Mouse (Mus musculus) hindbrain, embryonic 14.5 days (tissue): ENCODE data around the gene Vamp1. TPM values are rescaled to one million over a fixed set of nuclear protein-coding genes. Genes with fewer than 3 reads are reported as not detected.

Experiments used
- ATAC-seq: fragments of 200-750 bp; cut with Nextera tagmentation; 2 replicates; pipeline ENCODE4 v1.8.0; 2017; ENCODE audit warnings: moderate number of reproducible peaks, mild to moderate bottlenecking, moderate TSS enrichment, moderate library complexity; ENCODE audit not compliant: low FRiP score
- DNase-seq: peaks from one replicate; pipeline ENCODE4 v3.0.0-alpha.2; 2015; ENCODE audit warnings: low spot score
- H3K27ac ChIP-seq: fragments of 300-500 bp; sonication (generic); 2 replicates; pipeline ENCODE4 v1.5.1; 2014; ENCODE audit warnings: mild to moderate bottlenecking, moderate library complexity
- H3K27me3 ChIP-seq: fragments of 300-500 bp; sonication (generic); 2 replicates; pipeline ENCODE4 v1.6.1; 2014; ENCODE audit warnings: mild to moderate bottlenecking, low read length, mixed read lengths; ENCODE audit not compliant: control insufficient read depth, insufficient read depth
- H3K36me3 ChIP-seq: fragments of 300-500 bp; sonication (generic); replicated peaks from 2 replicates; pipeline ENCODE4 v1.6.1; 2014; ENCODE audit not compliant: control insufficient read depth, insufficient read depth
- H3K4me1 ChIP-seq: fragments of 300-500 bp; sonication (generic); replicated peaks from 2 replicates; pipeline ENCODE4 v1.6.1; 2014; ENCODE audit warnings: antibody characterized with exemption, low read length, mixed read lengths; ENCODE audit not compliant: control insufficient read depth, insufficient read depth
- H3K4me2 ChIP-seq: fragments of 300-500 bp; sonication (generic); replicated peaks from 2 replicates; pipeline ENCODE4 v1.6.1; 2014; ENCODE audit warnings: mild to moderate bottlenecking, moderate library complexity
- H3K4me3 ChIP-seq: fragments of 300-500 bp; sonication (generic); replicated peaks from 2 replicates; pipeline ENCODE4 v1.5.1; 2014; ENCODE audit warnings: mild to moderate bottlenecking, low read length
- H3K9ac ChIP-seq: fragments of 300-500 bp; sonication (generic); 2 replicates; pipeline ENCODE4 v1.6.1; 2014
- H3K9me3 ChIP-seq: fragments of 300-500 bp; sonication (generic); 2 replicates; pipeline ENCODE4 v1.6.1; 2016; ENCODE audit warnings: low read length; ENCODE audit not compliant: control insufficient read depth
- WGBS: fragments of 180-500 bp; shearing (Covaris S2); extraction: QIAGEN DNeasy Blood & Tissue Kit; methylation state at CpG from one replicate; pipeline ENCODE4 v1.1.7; 2014; 5-methylcytosine and 5-hydroxymethylcytosine counted together
- polyA plus RNA-seq: library from polyadenylated mRNA; unstranded; fragments of >200 nt; fragmentation: Nextera tagmentation; extraction: Ambion mirVana; gene quantifications from 2 replicates; pipeline ENCODE4 v1.2.1, GENCODE M21; 2014

Vamp1 gene
- polyA plus RNA-seq, 1 experiment from 2014 or later, result 12.6 TPM

DNA sequence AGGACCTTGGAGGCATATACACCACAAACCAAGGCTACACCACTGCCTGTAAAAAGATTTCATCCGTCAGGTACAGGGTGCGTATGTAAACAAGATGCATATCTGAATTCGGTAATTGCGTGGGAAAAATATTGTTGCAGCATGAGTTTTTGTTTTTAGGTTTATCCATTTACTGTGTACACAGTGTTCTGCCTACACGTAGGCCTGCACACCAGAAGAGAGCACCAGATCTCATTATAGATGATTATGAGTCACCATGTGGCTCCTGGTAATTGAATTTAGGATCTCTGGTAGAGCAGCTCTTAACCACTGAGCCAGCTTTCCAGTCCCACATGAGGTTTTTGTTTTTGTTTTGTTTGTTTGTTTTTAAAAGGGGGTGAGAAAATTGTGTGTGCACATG lies 18.2 kb upstream of the Vamp1 start:
- Histone ChIP-seq H3K27me3 (no peaks in the 10 kb centered on the region), H3K4me2 (no peak overlapping the region), H3K9me3 (no peaks in the 10 kb centered on the region), H3K9ac (no peak overlapping the region), H3K4me3 (no peak overlapping the region), H3K27ac (no peak overlapping the region), H3K36me3 (peaks cover 21% of the 10 kb centered on the region), H3K4me1 (peaks cover 9% of the 10 kb centered on the region)
- no peak for DNase-seq
- no peak for ATAC-seq
- 88% methylated on average over 5 of the region's 5 CpGs for WGBS

DNA sequence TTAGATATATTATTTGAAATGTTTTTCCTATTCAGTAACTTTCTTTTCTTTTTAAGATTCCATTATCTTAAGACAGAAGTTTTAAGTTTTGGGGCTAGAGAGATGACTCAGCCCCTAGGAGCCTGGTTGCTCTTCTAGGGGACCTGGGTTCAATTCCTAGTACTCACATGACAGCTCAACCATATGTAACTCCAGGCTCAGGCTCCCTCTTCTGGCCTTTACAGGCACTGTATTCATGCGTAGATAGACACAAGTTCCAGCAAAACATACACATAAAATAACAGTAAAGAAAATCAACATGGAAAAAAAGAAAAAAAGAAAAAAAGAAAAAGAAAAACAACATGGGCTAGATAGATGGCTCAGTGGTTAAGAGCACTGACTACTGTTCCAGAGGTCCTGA lies 4.9 kb upstream of the Vamp1 start:
- WGBS, result 87% methylated on average over 1 of the region's 1 CpGs
- Histone ChIP-seq H3K4me1 (no peaks in the 10 kb centered on the region), H3K27ac (no peak overlapping the region), H3K27me3 (peaks cover 16% of the 10 kb centered on the region), H3K9me3 (no peaks in the 10 kb centered on the region), H3K36me3 (no peaks in the 10 kb centered on the region), H3K4me2 (no peak overlapping the region), H3K9ac (no peak overlapping the region), H3K4me3 (no peak overlapping the region)
- DNase-seq (no peak), ATAC-seq (no peak)

DNA sequence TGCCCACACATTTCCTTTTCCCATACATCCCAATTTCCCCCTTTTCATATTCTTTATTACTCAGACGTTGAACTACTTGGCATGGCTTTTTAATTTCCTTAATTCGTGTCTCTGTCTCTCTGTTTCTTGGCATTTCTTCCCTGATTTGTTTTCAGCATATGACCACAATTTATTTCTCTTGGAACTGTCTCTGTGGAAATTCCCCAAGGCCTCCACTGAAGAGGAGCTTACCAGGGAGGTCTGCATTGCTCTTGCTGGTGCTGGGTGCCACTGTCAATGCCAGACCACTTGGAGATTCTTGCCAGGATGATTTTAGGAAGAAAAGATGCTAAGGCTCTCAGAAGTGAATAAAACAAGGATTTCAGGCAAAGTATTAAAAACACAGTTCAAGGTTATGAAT lies 2.7 kb upstream of the Vamp1 start:
- H3K9me3 ChIP-seq, result no peaks in the 10 kb centered on the region
- WGBS, result 62% methylated on average over 2 of the region's 2 CpGs
- H3K9ac ChIP-seq, result no peak overlapping the region
- DNase-seq, result no peak
- no peak overlapping the region for H3K4me2 ChIP-seq
- H3K4me3 ChIP-seq, result no peak overlapping the region
- H3K27ac ChIP-seq, result no peak overlapping the region
- H3K4me1 ChIP-seq, result peaks cover 6% of the 10 kb centered on the region
- peaks cover 16% of the 10 kb centered on the region for H3K27me3 ChIP-seq
- H3K36me3 ChIP-seq, result no peaks in the 10 kb centered on the region
- ATAC-seq, result no peak

DNA sequence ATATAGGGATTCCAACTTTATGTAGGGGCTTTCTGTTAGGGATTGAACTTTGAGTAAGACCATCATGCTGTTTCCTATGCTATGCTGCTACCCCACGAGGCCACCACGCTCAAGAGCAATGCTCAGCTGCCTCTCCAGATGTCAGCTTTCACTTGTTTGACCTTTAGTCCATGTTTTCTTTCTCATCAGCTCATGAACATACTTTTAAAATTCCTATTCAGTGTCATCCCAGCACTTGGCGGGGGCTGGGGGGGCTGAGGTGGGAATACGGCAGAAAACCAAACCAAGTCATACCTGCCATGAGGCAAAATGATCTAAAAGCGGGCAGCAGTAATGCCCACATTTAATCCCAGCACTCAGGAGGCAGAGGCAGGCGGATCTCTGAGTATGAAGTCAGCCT lies 2.2 kb upstream of the Vamp1 start:
- ATAC-seq (no peak), DNase-seq (no peak)
- Histone ChIP-seq H3K4me2 (no peak overlapping the region), H3K9me3 (no peaks in the 10 kb centered on the region), H3K9ac (no peak overlapping the region), H3K4me1 (peaks cover 6% of the 10 kb centered on the region), H3K27ac (no peak overlapping the region), H3K4me3 (no peak overlapping the region), H3K36me3 (no peaks in the 10 kb centered on the region), H3K27me3 (peaks cover 16% of the 10 kb centered on the region)
- WGBS, result 78% methylated on average over 6 of the region's 6 CpGs

DNA sequence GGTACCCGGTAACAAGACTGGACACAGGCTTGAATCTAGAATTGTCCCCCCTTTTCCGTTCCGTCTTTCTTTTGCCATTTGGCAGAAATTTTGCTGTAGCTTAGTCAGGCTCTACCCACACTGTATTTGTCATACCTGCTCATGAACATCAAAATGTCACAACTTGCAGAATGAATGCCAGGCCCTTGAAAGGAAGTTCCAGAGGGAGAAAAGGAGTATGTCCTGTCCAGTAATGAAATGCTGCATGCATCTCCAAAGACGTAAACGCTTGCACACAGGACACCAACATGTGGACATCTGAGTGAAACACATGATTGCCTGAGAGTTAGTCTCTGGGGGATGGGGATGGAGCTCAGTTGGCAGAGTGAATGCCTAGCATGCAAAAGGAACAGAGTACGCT lies 1.6 kb upstream of the Vamp1 start:
- Histone ChIP-seq H3K27me3 (peaks cover 16% of the 10 kb centered on the region), H3K9ac (no peak overlapping the region), H3K4me2 (no peak overlapping the region), H3K4me3 (no peak overlapping the region), H3K4me1 (peaks cover 6% of the 10 kb centered on the region), H3K9me3 (no peaks in the 10 kb centered on the region), H3K36me3 (no peaks in the 10 kb centered on the region), H3K27ac (no peak overlapping the region)
- WGBS, result 80% methylated on average over 6 of the region's 6 CpGs
- no peak for DNase-seq
- ATAC-seq, result no peak

DNA sequence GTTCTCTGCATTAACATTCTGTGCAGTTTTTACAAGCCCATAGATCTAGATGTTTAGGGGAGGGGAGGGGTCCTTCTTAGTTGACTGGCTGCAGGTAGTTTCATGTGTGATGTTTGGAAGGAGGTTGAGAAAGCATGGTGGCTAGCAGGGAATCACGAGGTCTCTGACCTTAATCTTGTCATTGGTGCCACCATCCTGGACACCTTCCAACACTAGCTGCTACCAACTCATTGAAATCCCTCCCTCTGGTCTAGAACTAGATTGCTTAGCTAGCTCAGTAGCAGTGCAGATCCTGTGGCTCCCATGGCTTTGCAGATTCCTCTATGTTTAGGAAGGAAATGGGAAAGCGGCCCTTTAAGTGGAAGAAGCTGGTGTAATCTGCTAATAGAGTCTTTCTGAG lies 1.5 kb downstream of the Vamp1 start:
- Histone ChIP-seq H3K9me3 (no peaks in the 10 kb centered on the region), H3K4me3 (no peak overlapping the region), H3K27ac (no peak overlapping the region), H3K4me1 (peaks cover 6% of the 10 kb centered on the region), H3K27me3 (peaks cover 16% of the 10 kb centered on the region), H3K9ac (no peak overlapping the region; the same call in 1 of the 2 replicates), H3K4me2 (no peak overlapping the region), H3K36me3 (no peaks in the 10 kb centered on the region)
- 83% methylated on average over 2 of the region's 2 CpGs for WGBS
- DNase-seq (no peak), ATAC-seq (no peak)

DNA sequence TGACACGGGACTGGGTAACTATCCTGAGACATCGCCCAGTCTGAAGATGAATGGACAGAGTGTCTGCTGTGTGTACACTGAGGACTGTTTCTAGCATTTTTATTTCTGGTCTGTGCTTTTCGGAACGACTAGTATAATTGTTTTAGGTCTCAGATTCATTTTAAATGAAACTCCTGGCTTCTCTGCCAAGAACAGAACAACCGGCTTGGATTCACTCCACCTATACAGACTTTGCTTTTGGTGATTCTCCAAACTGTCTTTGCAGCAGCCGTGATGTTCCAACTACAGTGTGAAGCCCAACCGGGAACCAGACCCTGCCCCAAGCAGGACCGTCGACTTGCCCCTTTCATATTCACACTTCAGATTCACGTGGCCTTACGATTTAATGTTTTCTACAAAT lies 2.5 kb downstream of the Vamp1 start:
- Histone ChIP-seq H3K9ac (no peak overlapping the region), H3K4me3 (no peak overlapping the region), H3K9me3 (no peaks in the 10 kb centered on the region), H3K27ac (no peak overlapping the region), H3K4me2 (no peak overlapping the region), H3K36me3 (no peaks in the 10 kb centered on the region), H3K27me3 (peaks cover 13% of the 10 kb centered on the region), H3K4me1 (peaks cover 6% of the 10 kb centered on the region)
- 91% methylated on average over 11 of the region's 11 CpGs for WGBS
- DNase-seq (no peak), ATAC-seq (no peak)

DNA sequence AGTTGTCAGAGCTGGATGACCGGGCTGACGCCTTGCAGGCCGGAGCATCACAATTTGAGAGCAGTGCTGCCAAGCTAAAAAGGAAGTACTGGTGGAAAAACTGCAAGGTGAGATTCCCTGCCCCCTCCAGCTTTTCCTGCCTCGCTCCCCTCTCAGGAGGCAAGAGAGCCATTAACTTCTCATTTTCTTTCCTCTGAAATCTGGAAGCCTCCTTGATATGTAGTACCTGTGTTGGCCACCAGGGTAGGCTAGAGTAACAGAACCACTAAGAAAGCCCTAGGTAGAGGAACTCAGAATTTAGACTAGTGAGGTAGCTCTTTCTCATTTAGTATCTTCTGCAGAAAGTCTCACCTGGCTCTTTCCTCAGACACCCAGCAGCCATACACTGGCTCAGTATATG lies 3.6 kb downstream of the Vamp1 start:
- WGBS, result 77% methylated on average over 4 of the region's 4 CpGs
- Histone ChIP-seq H3K9me3 (no peaks in the 10 kb centered on the region), H3K27me3 (0 out of 2 replicates have a peak, but pooled peaks cover 2% of the 10 kb centered on the region), H3K4me1 (peaks cover 6% of the 10 kb centered on the region), H3K27ac (no peak overlapping the region), H3K9ac (no peak overlapping the region), H3K4me3 (no peak overlapping the region), H3K4me2 (no peak overlapping the region), H3K36me3 (no peaks in the 10 kb centered on the region)
- DNase-seq (peak; percentile 66), ATAC-seq (no peak)

DNA sequence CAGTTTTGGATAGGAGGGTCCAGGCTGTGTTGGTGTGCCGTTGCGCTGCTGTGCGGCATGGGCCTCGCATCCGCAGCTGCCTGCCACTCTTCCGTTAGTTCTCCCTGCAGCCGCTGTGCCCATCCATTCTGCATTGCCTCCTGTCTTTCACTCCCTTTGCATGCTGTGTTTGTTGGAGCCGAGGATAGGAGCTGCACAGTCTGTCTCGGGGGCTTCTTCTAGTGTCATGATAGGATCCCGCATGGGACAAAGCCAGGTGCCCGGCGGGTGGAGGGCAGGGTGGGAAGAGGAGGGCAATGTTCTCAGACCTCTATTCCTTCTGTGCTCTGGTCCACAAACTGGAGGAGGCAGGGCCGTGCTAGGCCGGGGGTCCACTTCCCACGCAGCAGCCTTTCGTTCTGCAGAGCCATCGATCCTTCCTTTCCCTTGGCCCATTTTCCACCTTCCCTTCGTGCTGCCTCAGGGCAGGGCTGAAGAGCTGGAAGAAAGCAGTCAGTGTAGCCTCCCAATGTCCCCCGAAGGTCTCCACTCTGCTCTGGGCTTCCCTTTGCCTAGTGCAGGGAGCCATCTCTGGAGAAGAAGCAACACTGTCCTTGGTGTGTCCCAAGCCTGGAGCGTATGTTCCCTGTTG lies 5.9 kb downstream of the Vamp1 start:
- H3K9me3 ChIP-seq, result no peaks in the 10 kb centered on the region
- H3K36me3 ChIP-seq, result no peaks in the 10 kb centered on the region
- no peak overlapping the region for H3K4me3 ChIP-seq
- 93% methylated on average over 20 of the region's 20 CpGs for WGBS
- ATAC-seq (no peak), DNase-seq (no peak)
- H3K27ac ChIP-seq, result no peak overlapping the region
- H3K4me2 ChIP-seq, result no peak overlapping the region
- peaks cover 4% of the 10 kb centered on the region for H3K4me1 ChIP-seq
- H3K27me3 ChIP-seq, result no peaks in the 10 kb centered on the region
- H3K9ac ChIP-seq, result no peak overlapping the region

DNA sequence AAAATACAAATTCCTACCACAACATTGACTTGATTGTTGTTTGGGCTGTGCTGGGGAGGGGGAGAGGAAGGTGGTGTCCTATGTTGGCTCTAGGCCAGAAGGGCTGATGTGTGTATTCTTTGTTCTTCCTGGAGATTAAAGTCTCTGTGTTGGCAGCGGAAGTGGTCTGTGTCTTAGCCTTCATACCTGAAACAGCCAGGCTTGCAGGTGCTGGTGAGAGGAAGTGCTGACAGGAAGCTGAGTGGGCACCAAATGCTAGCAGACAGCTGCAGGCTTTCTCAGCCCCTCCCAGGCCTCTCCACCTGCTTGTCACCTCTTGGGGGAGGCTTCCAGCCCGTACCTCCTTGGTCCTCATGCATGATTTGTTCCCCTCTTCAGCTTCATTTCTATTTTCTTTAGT lies 6.8 kb downstream of the Vamp1 start:
- Histone ChIP-seq H3K27me3 (no peaks in the 10 kb centered on the region), H3K4me1 (no peaks in the 10 kb centered on the region), H3K9me3 (no peaks in the 10 kb centered on the region), H3K4me2 (no peak overlapping the region), H3K4me3 (no peak overlapping the region), H3K9ac (no peak overlapping the region), H3K36me3 (no peaks in the 10 kb centered on the region), H3K27ac (no peak overlapping the region)
- DNase-seq (no peak), ATAC-seq (no peak)
- 87% methylated on average over 2 of the region's 2 CpGs for WGBS
